Mouse (Mus musculus) cerebellum, adult 18-20 months (tissue): Measurements from ENCODE around the gene Fyb.

Source experiments
- DNase-seq, 2 experiments: peaks; one replicate each; pipeline ENCODE4 v3.0.0; 2021

Fyb gene

GRCm38 (mm10) chr15:6522653-6523167, at the start of gene Fyb:
TSS of gene Fyb (plus strand) at chr15:6522853.
- no peak for DNase-seq

GRCm38 (mm10) chr15:6483561-6483960, 39.1 kb upstream of the Fyb start:
- DNase-seq = no peak

GRCm38 (mm10) chr15:6492386-6492785, 30.3 kb upstream of the Fyb start:
- DNase-seq = no peak

GRCm38 (mm10) chr15:6498396-6499070, 24.1 kb upstream of the Fyb start:
- DNase-seq = no peak

GRCm38 (mm10) chr15:6500787-6501186, 21.9 kb upstream of the Fyb start:
- DNase-seq = no peak

GRCm38 (mm10) chr15:6517525-6517924, 5.1 kb upstream of the Fyb start:
- DNase-seq = no peak

GRCm38 (mm10) chr15:6519417-6520255, 3.0 kb upstream of the Fyb start:
- no peak for DNase-seq

- DNase-seq = no peak
Measured at GRCm38 (mm10) chr15:6520505-6521155, 2.0 kb upstream of the Fyb start.

- no peak for DNase-seq
Measured at GRCm38 (mm10) chr15:6524801-6525200, 2.1 kb downstream of the Fyb start.

GRCm38 (mm10) chr15:6525386-6525785, 2.7 kb downstream of the Fyb start:
- DNase-seq = no peak

GRCm38 (mm10) chr15:6533858-6534343, 11.2 kb downstream of the Fyb start:
- DNase-seq = no peak

- no peak for DNase-seq
Measured at GRCm38 (mm10) chr15:6534592-6534991, 11.9 kb downstream of the Fyb start.

GRCm38 (mm10) chr15:6539639-6540338, 17.1 kb downstream of the Fyb start:
- DNase-seq = no peak

GRCm38 (mm10) chr15:6548911-6549310, 26.3 kb downstream of the Fyb start:
- no peak for DNase-seq

- DNase-seq = no peak
Measured at GRCm38 (mm10) chr15:6551875-6552274, 29.2 kb downstream of the Fyb start.

- DNase-seq = no peak
Measured at GRCm38 (mm10) chr15:6554742-6555141, 32.1 kb downstream of the Fyb start.

GRCm38 (mm10) chr15:6555536-6555935, 32.9 kb downstream of the Fyb start:
- no peak for DNase-seq

- no peak for DNase-seq
Measured at GRCm38 (mm10) chr15:6556272-6556671, 33.6 kb downstream of the Fyb start.

- no peak for DNase-seq
Measured at GRCm38 (mm10) chr15:6556911-6557310, 34.3 kb downstream of the Fyb start.

- DNase-seq = no peak
Measured at GRCm38 (mm10) chr15:6557552-6557951, 34.9 kb downstream of the Fyb start.

- DNase-seq = no peak
Measured at GRCm38 (mm10) chr15:6559188-6559587, 36.5 kb downstream of the Fyb start.

- no peak for DNase-seq
Measured at GRCm38 (mm10) chr15:6560696-6561095, 38.0 kb downstream of the Fyb start.

GRCm38 (mm10) chr15:6562161-6562560, 39.5 kb downstream of the Fyb start:
- no peak for DNase-seq
